Mouse (Mus musculus) forebrain, embryonic 12.5 days (tissue): ENCODE results near the gene Gm14851. TPM values are rescaled to one million over a fixed set of nuclear protein-coding genes. Genes with fewer than 3 reads are reported as not detected.
"Not testable (repeated sequence)": the region's sequence is repeated elsewhere in the genome, so short reads cannot be mapped to it uniquely, and the experiment has no call there.

Experiments
- ATAC-seq: fragments of 200-750 bp; cut with Nextera tagmentation; 2 replicates; pipeline ENCODE4 v1.8.0; 2017; ENCODE audit warnings: moderate TSS enrichment; ENCODE audit not compliant: low FRiP score
- H3K27ac ChIP-seq: fragments of 300-500 bp; sonication (generic); 2 replicates; pipeline ENCODE4 v1.5.1; 2016; ENCODE audit warnings: mild to moderate bottlenecking
- H3K27me3 ChIP-seq: fragments of 300-500 bp; sonication (generic); 2 replicates; pipeline ENCODE4 v1.6.1; 2016; ENCODE audit warnings: mild to moderate bottlenecking
- H3K36me3 ChIP-seq: fragments of 300-500 bp; sonication (generic); replicated peaks from 2 replicates; pipeline ENCODE4 v1.6.1; 2016; ENCODE audit warnings: mild to moderate bottlenecking
- H3K4me1 ChIP-seq: fragments of 300-500 bp; sonication (generic); 2 replicates; pipeline ENCODE4 v1.6.1; 2016
- H3K4me2 ChIP-seq: fragments of 300-500 bp; sonication (generic); 2 replicates; pipeline ENCODE4 v1.6.1; 2016; ENCODE audit warnings: mild to moderate bottlenecking, moderate library complexity
- H3K4me3 ChIP-seq: fragments of 300-500 bp; sonication (generic); replicated peaks from 2 replicates; pipeline ENCODE4 v1.5.1; 2016; ENCODE audit warnings: mild to moderate bottlenecking
- H3K9ac ChIP-seq: fragments of 300-500 bp; sonication (generic); 2 replicates; pipeline ENCODE4 v1.6.1; 2016; ENCODE audit warnings: mild to moderate bottlenecking
- H3K9me3 ChIP-seq: fragments of 300-500 bp; sonication (generic); 2 replicates; pipeline ENCODE4 v1.6.1; 2016
- whole genome bisulfite sequencing: fragments of 180-500 bp; shearing (Covaris S2); methylation state at CpG from one replicate; pipeline ENCODE4 v1.1.7; 2016; 5-methylcytosine and 5-hydroxymethylcytosine counted together
- polyA plus RNA-seq: library from polyadenylated mRNA; unstranded; fragments of >200 nt; fragmentation: Nextera tagmentation; extraction: Ambion mirVana; gene quantifications from 2 replicates; pipeline ENCODE4 v1.2.1, GENCODE M21; 2016

Gm14851 gene
- polyA plus RNA-seq: not detected in 2 replicates

DNA sequence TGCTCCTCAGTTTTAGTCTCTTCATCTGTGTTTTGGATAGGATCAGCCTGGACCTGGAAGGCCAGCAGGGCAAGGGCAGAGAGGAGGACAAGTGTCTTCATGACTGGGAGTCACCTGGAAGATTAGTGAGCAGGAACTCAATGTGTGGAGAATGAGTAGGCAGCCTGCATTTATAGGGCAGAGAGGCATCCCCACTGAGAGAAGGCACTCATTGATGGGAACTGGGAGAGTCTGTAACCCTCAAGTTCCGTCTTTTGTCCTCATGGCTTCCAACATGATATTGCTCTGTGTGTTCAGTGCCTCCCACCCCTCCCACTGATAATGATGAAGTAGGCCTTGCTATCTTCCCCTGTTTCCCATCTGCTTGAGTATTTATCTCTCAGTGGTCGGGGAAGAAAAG is at the start of gene Gm14851:
Gm14851 (minus strand) TSS at position 101 of the 400 bp plus-strand sequence.
- H3K27me3 ChIP-seq, ATAC-seq, H3K9me3 ChIP-seq, H3K36me3 ChIP-seq, H3K9ac ChIP-seq, H3K27ac ChIP-seq, H3K4me2 ChIP-seq, H3K4me1 ChIP-seq, H3K4me3 ChIP-seq: not testable (repeated sequence)
- 80% methylated on average over 1 of the region's 2 CpGs for WGBS

GRCm38 (mm10) chr8:21134342-21134741 is 38.5 kb upstream of the Gm14851 start, which contains the start of gene Defa30:
TSS of gene Defa30 (plus strand) at chr8:21134642.
- 57% methylated on average over 3 of the region's 3 CpGs for WGBS
- H3K27ac ChIP-seq, ATAC-seq, H3K9ac ChIP-seq, H3K36me3 ChIP-seq, H3K4me3 ChIP-seq, H3K4me2 ChIP-seq, H3K27me3 ChIP-seq, H3K4me1 ChIP-seq, H3K9me3 ChIP-seq: not testable (repeated sequence)

DNA sequence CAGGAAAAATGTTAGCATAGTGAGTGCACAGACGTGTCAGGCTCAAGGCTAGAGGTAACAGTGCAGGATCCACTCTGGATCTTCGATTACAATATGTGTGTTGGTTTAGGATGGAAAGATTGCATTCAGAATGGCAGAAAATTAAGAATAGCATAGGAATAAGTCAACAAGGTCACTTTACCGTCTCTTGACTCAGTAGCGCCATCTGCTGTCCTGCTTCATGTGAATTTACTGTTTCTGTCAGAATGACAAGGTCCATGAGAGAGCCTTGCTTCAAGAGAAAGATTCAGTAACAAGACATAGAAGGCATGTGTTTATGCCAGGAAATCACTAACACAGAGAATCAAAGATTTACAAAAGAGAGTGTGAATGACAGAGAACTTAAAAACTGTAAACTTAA is 2.7 kb downstream of the Gm14851 start:
- H3K9ac ChIP-seq: no peak overlapping the region
- no peak overlapping the region for H3K27ac ChIP-seq
- H3K4me3 ChIP-seq: no peak overlapping the region
- H3K9me3 ChIP-seq: 0 out of 2 replicates have a peak, but pooled peaks cover 3% of the 10 kb centered on the region
- ATAC-seq: no peak
- no peak overlapping the region for H3K4me2 ChIP-seq
- no peaks in the 10 kb centered on the region for H3K36me3 ChIP-seq
- no peaks in the 10 kb centered on the region for H3K4me1 ChIP-seq
- 49% methylated on average over 4 of the region's 4 CpGs for WGBS
- no peaks in the 10 kb centered on the region for H3K27me3 ChIP-seq

GRCm38 (mm10) chr8:21084142-21084541 is 11.7 kb downstream of the Gm14851 start, which contains the start of gene Defa25:
TSS of gene Defa25 (plus strand) at chr8:21084442.
- not testable (repeated sequence) for ATAC-seq, H3K27me3 ChIP-seq, H3K4me2 ChIP-seq, H3K4me1 ChIP-seq, H3K36me3 ChIP-seq, H3K9ac ChIP-seq, H3K9me3 ChIP-seq, H3K27ac ChIP-seq, H3K4me3 ChIP-seq

GRCm38 (mm10) chr8:21064738-21065137 is 31.1 kb downstream of the Gm14851 start, which contains the start of gene Defa35:
TSS of gene Defa35 (plus strand) at chr8:21065038.
- H3K4me2 ChIP-seq, H3K4me3 ChIP-seq, H3K36me3 ChIP-seq, H3K27ac ChIP-seq, H3K9ac ChIP-seq, H3K27me3 ChIP-seq, H3K9me3 ChIP-seq, ATAC-seq, H3K4me1 ChIP-seq: not testable (repeated sequence)
- 86% methylated on average over 1 of the region's 1 CpGs for WGBS

DNA sequence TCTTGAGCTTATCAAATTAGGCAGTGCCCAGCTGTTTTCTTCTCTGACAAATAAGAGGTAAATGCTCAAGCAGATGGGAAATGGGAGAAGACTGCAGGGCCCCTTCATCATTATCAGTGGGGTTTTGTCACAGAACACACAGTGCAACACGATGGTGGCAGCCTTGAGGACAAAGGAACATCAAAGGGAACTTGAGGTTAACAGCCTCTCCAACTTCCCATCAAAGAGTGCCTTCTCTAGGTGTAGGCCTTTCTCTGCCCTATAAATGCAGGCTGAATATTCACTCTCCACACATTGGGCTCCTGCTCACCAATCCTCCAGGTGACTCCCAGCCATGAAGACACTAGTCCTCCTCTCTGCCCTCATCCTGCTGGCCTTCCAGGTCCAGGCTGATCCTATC is 41.1 kb downstream of the Gm14851 start, which contains the start of gene Defa23:
Defa23 (plus strand) TSS at position 301 of the 400 bp plus-strand sequence.
- not testable (repeated sequence) for H3K4me2 ChIP-seq, H3K9me3 ChIP-seq, H3K36me3 ChIP-seq, H3K4me3 ChIP-seq, ATAC-seq, H3K9ac ChIP-seq, H3K4me1 ChIP-seq, H3K27ac ChIP-seq, H3K27me3 ChIP-seq
- WGBS: no CpG with 5 or more reads among the region's 1 CpGs

Other genes with a start within 250 kb of the Gm14851 start
- not detected in 2 replicates for gene Defb33, start 203.4 kb downstream of the Gm14851 start, polyA plus RNA-seq
- gene Gm15056, start 193.4 kb downstream of the Gm14851 start, polyA plus RNA-seq: not detected in 2 replicates
- not detected in 2 replicates for gene Gm6040, start 174.0 kb downstream of the Gm14851 start, polyA plus RNA-seq
- not detected in 2 replicates for gene AY761185, start 151.3 kb downstream of the Gm14851 start, polyA plus RNA-seq
- gene Defa21, start 70.5 kb downstream of the Gm14851 start, polyA plus RNA-seq: not detected in 2 replicates
- not detected in 2 replicates for gene Defa23, start 41.0 kb downstream of the Gm14851 start, polyA plus RNA-seq
- not detected in 2 replicates for gene Defa35, start 31.0 kb downstream of the Gm14851 start, polyA plus RNA-seq
- gene Defa25, start 11.6 kb downstream of the Gm14851 start, polyA plus RNA-seq: not detected in 2 replicates
- gene Defa30, start 38.6 kb upstream of the Gm14851 start, polyA plus RNA-seq: not detected in 2 replicates
- gene Defa22, start 66.2 kb upstream of the Gm14851 start, polyA plus RNA-seq: not detected in 2 replicates
- gene Defa31, start 95.6 kb upstream of the Gm14851 start, polyA plus RNA-seq: not detected in 2 replicates
- gene Gm15293, start 105.5 kb upstream of the Gm14851 start, polyA plus RNA-seq: not detected in 2 replicates
- gene Gm15292, start 153.7 kb upstream of the Gm14851 start, polyA plus RNA-seq: not detected in 2 replicates
- not detected in 2 replicates for gene Defa27, start 219.5 kb upstream of the Gm14851 start, polyA plus RNA-seq
- not detected in 2 replicates for gene Defa29, start 231.0 kb upstream of the Gm14851 start, polyA plus RNA-seq